Mouse (Mus musculus) lung, postnatal 0 days (tissue): Measurements from ENCODE around the gene Frat2.

Source experiments
- CTCF ChIP-seq: IDR thresholded peaks from 2 replicates; pipeline ENCODE4 v1.5.1; 2016; ENCODE audit warnings: antibody characterized with exemption, mild to moderate bottlenecking
- EP300 ChIP-seq: IDR thresholded peaks from 2 replicates; pipeline ENCODE4 v1.6.1; 2016; ENCODE audit warnings: antibody characterized with exemption, mild to moderate bottlenecking, control low read depth

DNA sequence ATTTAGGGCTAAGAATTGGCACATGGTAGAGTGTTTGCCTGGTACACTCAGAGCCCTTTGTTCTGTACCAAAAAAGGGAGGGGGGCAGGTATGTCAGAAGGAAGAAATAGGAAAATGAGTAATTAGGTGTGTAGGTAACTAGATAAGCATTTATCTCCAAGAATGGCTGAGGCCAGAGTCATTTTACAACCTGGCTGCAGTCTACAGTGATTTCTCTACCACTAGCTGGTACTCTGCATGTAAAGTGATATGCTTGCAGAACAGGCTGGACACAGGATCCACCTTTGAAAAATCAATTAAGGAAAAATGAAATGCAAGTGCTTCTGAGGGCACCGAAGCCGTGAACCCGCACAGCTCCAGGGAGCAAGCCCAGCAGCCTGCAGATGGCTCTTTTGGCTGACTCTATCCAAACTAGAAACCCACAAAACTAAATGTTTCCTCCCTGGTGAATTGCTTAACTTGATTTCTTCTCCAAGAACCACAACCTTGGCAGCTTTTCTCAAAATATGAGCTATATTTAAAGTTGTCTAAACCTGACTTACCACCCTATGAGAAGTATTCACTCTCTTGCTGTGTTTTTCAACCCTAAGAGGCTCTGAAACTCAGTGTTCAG lies 51.7 kb downstream of the Frat2 start:
- TF ChIP-seq CTCF (no peak), EP300 (no peak)
